Mouse (Mus musculus): ENCODE measurements around the gene Tpo.

Tpo gene

GRCm38 (mm10) chr12:30017131-30017530 is 115.3 kb downstream of the Tpo start:
- DNase-seq (ENCODE audit: low spot score) = no peak

GRCm38 (mm10) chr12:30015501-30015900 is 116.9 kb downstream of the Tpo start:
- no peak for DNase-seq (ENCODE audit: low spot score)

GRCm38 (mm10) chr12:30008741-30009140 is 123.7 kb downstream of the Tpo start:
- no peak for DNase-seq (ENCODE audit: low spot score)

- no peak for DNase-seq (ENCODE audit: low spot score)
These were observed 125.8 kb downstream of the Tpo start for GRCm38 (mm10) chr12:30006586-30006985.
